Mouse (Mus musculus) CH12.LX (cell line): ENCODE results near the gene Tcf21. TPM values are rescaled to one million over a fixed set of nuclear protein-coding genes. Genes with fewer than 3 reads are reported as not detected.

ENCODE experiments used
- DNase-seq: peaks from one replicate; pipeline ENCODE4 v3.0.0-alpha.2; 2013; ENCODE audit errors: extremely low read depth
- H3K27ac ChIP-seq: 2 replicates; pipeline ENCODE4 v1.5.1; 2012; ENCODE audit warnings: low read depth, mild to moderate bottlenecking, control low read depth, moderate library complexity; ENCODE audit not compliant: insufficient read depth
- H3K27me3 ChIP-seq: replicated peaks from 2 replicates; pipeline ENCODE3; 2012; ENCODE audit warnings: inconsistent platforms
- H3K36me3 ChIP-seq, 2 experiments: replicated peaks in 1 of 2; 2 replicates each; pipeline versions ENCODE3 to v1.6.1; 2012; ENCODE audit warnings: inconsistent platforms in 1 of 2, low read length in 1 of 2, mild to moderate bottlenecking in 1 of 2, mixed read lengths in 1 of 2, moderate library complexity in 1 of 2; ENCODE audit not compliant: control insufficient read depth in 1 of 2, insufficient read depth in 1 of 2
- H3K4me1 ChIP-seq, 2 experiments: 2 replicates each; pipeline ENCODE4 v1.6.1; 2012; ENCODE audit warnings: inconsistent platforms in 1 of 2, moderate library complexity in 1 of 2; ENCODE audit not compliant: insufficient read depth in 2 of 2, control insufficient read depth in 1 of 2
- H3K4me2 ChIP-seq: 2 replicates; pipeline ENCODE4 v1.6.1; 2012; ENCODE audit warnings: low read depth, mild to moderate bottlenecking, control low read depth; ENCODE audit not compliant: poor library complexity, insufficient read depth, severe bottlenecking
- H3K4me3 ChIP-seq, 3 experiments: fragments of 150-350 bp in 1 of 3; sonication (generic) in 1 of 3; replicated peaks in 1 of 3; 2 replicates each; pipeline versions ENCODE3 to v1.5.1; 2011 to 2012; ENCODE audit warnings: low read depth in 2 of 3, low read length in 2 of 3, mild to moderate bottlenecking in 2 of 3, moderate library complexity in 2 of 3, control low read depth in 1 of 3, improper control_type of control experiment in 1 of 3, inconsistent platforms in 1 of 3, mixed read lengths in 1 of 3; ENCODE audit not compliant: poor library complexity in 1 of 3
- H3K79me2 ChIP-seq: replicated peaks from 2 replicates; pipeline ENCODE4 v1.6.1; 2012; ENCODE audit warnings: mild to moderate bottlenecking, moderate library complexity; ENCODE audit not compliant: control insufficient read depth, poor library complexity, insufficient read depth, severe bottlenecking; ENCODE audit errors: extremely low read depth
- H3K9ac ChIP-seq: 2 replicates; pipeline ENCODE4 v1.6.1; 2012; ENCODE audit warnings: low read depth, mild to moderate bottlenecking, control low read depth, moderate library complexity; ENCODE audit not compliant: insufficient read depth
- H3K9me3 ChIP-seq: replicated peaks from 2 replicates; pipeline ENCODE3; 2012; ENCODE audit warnings: low read length, inconsistent platforms, mixed read lengths
- CTCF ChIP-seq, 2 experiments: IDR thresholded peaks in 1 of 2; conservative IDR thresholded peaks in 1 of 2; 2 replicates each; pipeline ENCODE4 v1.5.1; 2011 to 2012; ENCODE audit warnings: low read depth in 2 of 2, low read length in 2 of 2, improper control_type of control experiment in 1 of 2, inconsistent platforms in 1 of 2, mild to moderate bottlenecking in 1 of 2, moderate library complexity in 1 of 2
- ELF1 ChIP-seq: IDR thresholded peaks from 2 replicates; pipeline ENCODE4 v1.6.1; 2014; ENCODE audit warnings: low read depth, mild to moderate bottlenecking, inconsistent platforms, low read length, improper control_type of control experiment
- EP300 ChIP-seq: IDR thresholded peaks from 2 replicates; pipeline ENCODE4 v1.6.1; 2011; ENCODE audit warnings: low read length, improper control_type of control experiment
- GABPA ChIP-seq: IDR thresholded peaks from 2 replicates; pipeline ENCODE4 v1.6.1; 2012; ENCODE audit warnings: low read depth, low read length, improper control_type of control experiment, inconsistent platforms; ENCODE audit not compliant: insufficient replicate concordance
- HCFC1 ChIP-seq: IDR thresholded peaks from 2 replicates; pipeline ENCODE4 v1.6.1; 2012; ENCODE audit warnings: low read depth, mild to moderate bottlenecking, inconsistent platforms, low read length, improper control_type of control experiment
- IRF4 ChIP-seq: IDR thresholded peaks from 2 replicates; pipeline ENCODE4 v1.6.1; 2014; ENCODE audit warnings: low read depth, mild to moderate bottlenecking, inconsistent platforms, low read length, improper control_type of control experiment
- JUN ChIP-seq: IDR thresholded peaks from 2 replicates; pipeline ENCODE4 v1.6.1; 2011; ENCODE audit warnings: low read depth, mild to moderate bottlenecking, low read length, improper control_type of control experiment, moderate library complexity; ENCODE audit not compliant: insufficient read depth
- MAX ChIP-seq: IDR thresholded peaks from 2 replicates; pipeline ENCODE4 v1.6.1; 2011; ENCODE audit warnings: low read length, improper control_type of control experiment
- MAZ ChIP-seq: IDR thresholded peaks from 2 replicates; pipeline ENCODE4 v1.6.1; 2012; ENCODE audit warnings: low read depth, mild to moderate bottlenecking, inconsistent platforms, low read length, improper control_type of control experiment, moderate library complexity
- MEF2A ChIP-seq: IDR thresholded peaks from 2 replicates; pipeline ENCODE4 v1.6.1; 2014; ENCODE audit warnings: low read depth, mild to moderate bottlenecking, inconsistent platforms, low read length, improper control_type of control experiment, borderline replicate concordance
- NELFE ChIP-seq: IDR thresholded peaks from 2 replicates; pipeline ENCODE4 v1.6.1; 2011; ENCODE audit warnings: low read depth, low read length, improper control_type of control experiment
- POLR2A ChIP-seq: IDR thresholded peaks from 2 replicates; pipeline ENCODE4 v1.6.1; 2011; ENCODE audit warnings: low read depth, mild to moderate bottlenecking, improper control_type of control experiment, low read length
- RAD21 ChIP-seq: IDR thresholded peaks from 2 replicates; pipeline ENCODE4 v1.6.1; 2011; ENCODE audit warnings: low read depth, mild to moderate bottlenecking, low read length, improper control_type of control experiment, moderate library complexity
- SMC3 ChIP-seq: IDR thresholded peaks from 2 replicates; pipeline ENCODE4 v1.6.1; 2011; ENCODE audit warnings: low read depth, low read length, improper control_type of control experiment
- UBTF ChIP-seq: IDR thresholded peaks from 2 replicates; pipeline ENCODE4 v1.6.1; 2012; ENCODE audit warnings: low read depth, mild to moderate bottlenecking, inconsistent platforms, low read length, improper control_type of control experiment, moderate library complexity
- ZNF384 ChIP-seq: IDR thresholded peaks from 2 replicates; pipeline ENCODE4 v1.6.1; 2012; ENCODE audit warnings: low read depth, low read length, improper control_type of control experiment, inconsistent platforms
- dilution Hi-C: fragments of 300-500 bp; cut with MboI; formaldehyde crosslinking; loops from 2 replicates; pipeline ENCODE4 v1.14.3; 2020; ENCODE audit warnings: low sequenced_read_pairs; ENCODE audit not compliant: extremely low pct_unique_long_range_greater_than_20kb, extremely low pct_ligation_motif_present
- in situ Hi-C: fragments of 300-500 bp; cut with MboI; formaldehyde crosslinking; loops from 3 replicates; pipeline ENCODE4 v1.14.3; 2019; ENCODE audit warnings: low sequenced_read_pairs, low pct_ligation_motif_present, low pct_unique_long_range_greater_than_20kb, mixed read lengths
- polyA plus RNA-seq: library from polyadenylated mRNA; unstranded; fragments of >175 nt; gene quantifications from 2 replicates; pipeline ENCODE4 v1.2.1, GENCODE M21; 2012; ENCODE audit warnings: low read depth; ENCODE audit not compliant: insufficient read length
- total RNA-seq, 2 experiments: library from RNA; depleted of rRNA; stranded (reverse); fragments of 300-350 nt in 1 of 2; fragments of >200 nt in 1 of 2; gene quantifications; 2 replicates each; pipeline ENCODE4 v1.2.3; 2012 to 2014

Tcf21 gene
- total and polyA plus RNA-seq, 3 experiments: not detected

GRCm38 (mm10) chr10:22845351-22845750, 25.4 kb upstream of the Tcf21 start:
- no peaks in the 10 kb centered on the region for H3K27me3 ChIP-seq
- H3K36me3 ChIP-seq: no peaks in the 10 kb centered on the region
- H3K4me2 ChIP-seq: no peak overlapping the region
- TF ChIP-seq ZNF384: no peak
- TF ChIP-seq EP300: no peak
- TF ChIP-seq NELFE: no peak
- TF ChIP-seq UBTF: no peak
- TF ChIP-seq MEF2A: no peak
- TF ChIP-seq SMC3: no peak
- TF ChIP-seq ELF1: no peak
- TF ChIP-seq JUN: no peak
- TF ChIP-seq MAZ: no peak
- no peak for TF ChIP-seq MAX
- TF ChIP-seq, all 38 proteins: peak for 0
- Histone ChIP-seq H3K4me1 (no peaks in the 10 kb centered on the region), H3K27ac (no peak overlapping the region), H3K79me2 (no peaks in the 10 kb centered on the region), H3K9ac (no peak overlapping the region), H3K9me3 (no peaks in the 10 kb centered on the region), H3K4me3 (no peak overlapping the region)
- dilution Hi-C loops (no loop called here), in situ Hi-C loops (no loop called here)
- DNase-seq: no peak

DNA sequence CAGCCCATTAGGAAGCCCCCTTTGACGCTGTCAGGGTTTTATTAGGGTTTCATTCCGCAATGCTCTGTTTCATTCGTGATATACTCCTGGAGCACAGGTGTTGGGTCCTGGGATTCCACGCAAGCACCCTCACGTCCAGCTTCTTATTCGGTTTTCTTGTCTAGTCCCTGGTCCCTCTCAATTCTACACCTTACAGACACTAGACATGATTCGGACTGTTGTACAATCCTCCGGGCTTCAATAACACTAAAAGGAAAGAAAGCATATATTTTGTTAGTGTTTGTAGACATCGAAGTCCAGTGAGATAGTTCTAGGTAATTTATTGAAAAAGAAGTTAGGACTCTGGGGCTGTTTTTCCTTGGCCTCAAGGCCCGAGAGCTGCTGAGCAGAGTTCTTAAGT, 24.8 kb upstream of the Tcf21 start:
- in situ Hi-C loops (no loop called here), dilution Hi-C loops (no loop called here)
- H3K27me3 ChIP-seq: no peaks in the 10 kb centered on the region
- no peak overlapping the region for H3K4me2 ChIP-seq
- H3K79me2 ChIP-seq: no peaks in the 10 kb centered on the region
- H3K9ac ChIP-seq: no peak overlapping the region
- H3K9me3 ChIP-seq: no peaks in the 10 kb centered on the region
- no peak overlapping the region for H3K4me3 ChIP-seq
- no peak for TF ChIP-seq POLR2A
- TF ChIP-seq EP300: no peak
- no peak for TF ChIP-seq GABPA
- TF ChIP-seq IRF4: no peak
- TF ChIP-seq NELFE: no peak
- no peak for TF ChIP-seq ZNF384
- TF ChIP-seq CTCF (conservative IDR thresholded peaks at IDR 0.05 in 1 of 2, IDR thresholded peaks at IDR 0.05 in 1 of 2; ENCODE audit: low read depth in 2 of 2, low read length in 2 of 2): no peak
- TF ChIP-seq RAD21: no peak
- no peak for TF ChIP-seq HCFC1
- no peak for TF ChIP-seq MAX
- no peaks in the 10 kb centered on the region for H3K36me3 ChIP-seq
- no peak for DNase-seq
- H3K27ac ChIP-seq: no peak overlapping the region
- H3K4me1 ChIP-seq: no peaks in the 10 kb centered on the region
